Mouse (Mus musculus) thymus, adult 18-20 months (tissue): ENCODE data around the gene Ccdc92.

ENCODE experiments used
- DNase-seq, 2 experiments: peaks; one replicate each; pipeline ENCODE4 v3.0.0; 2022; ENCODE audit warnings: mixed read lengths in 2 of 2

Gene Ccdc92

GRCm38 (mm10) chr5:124862013-124862866 is at the start of gene Ccdc92, which contains the start of gene Zfp664:
TSS of gene Ccdc92 (minus strand) at chr5:124862424.
TSS of gene Zfp664 (plus strand) at chr5:124862691.
- peak; percentile 95 to 96 for DNase-seq

DNA sequence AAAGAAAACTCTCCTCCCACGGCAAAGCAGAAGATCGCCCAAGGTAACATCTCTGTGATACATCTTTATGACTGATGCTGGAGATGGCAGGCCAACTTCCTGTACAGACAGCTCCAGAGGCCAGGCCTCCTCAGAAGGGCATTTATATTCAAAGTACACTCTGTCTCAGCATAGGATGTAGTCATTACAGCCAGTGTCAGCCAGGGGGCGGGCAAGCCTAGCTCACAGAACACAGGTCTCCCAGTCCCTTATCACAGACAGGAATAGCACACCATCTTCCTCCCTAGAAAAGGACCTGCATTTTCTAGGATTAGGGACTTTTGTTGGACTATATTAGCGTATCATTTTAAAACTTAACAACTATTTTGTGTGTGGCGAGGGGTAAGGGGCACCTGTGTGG is 46.6 kb upstream of the Ccdc92 start:
- DNase-seq = peak; percentile 60 to 68

DNA sequence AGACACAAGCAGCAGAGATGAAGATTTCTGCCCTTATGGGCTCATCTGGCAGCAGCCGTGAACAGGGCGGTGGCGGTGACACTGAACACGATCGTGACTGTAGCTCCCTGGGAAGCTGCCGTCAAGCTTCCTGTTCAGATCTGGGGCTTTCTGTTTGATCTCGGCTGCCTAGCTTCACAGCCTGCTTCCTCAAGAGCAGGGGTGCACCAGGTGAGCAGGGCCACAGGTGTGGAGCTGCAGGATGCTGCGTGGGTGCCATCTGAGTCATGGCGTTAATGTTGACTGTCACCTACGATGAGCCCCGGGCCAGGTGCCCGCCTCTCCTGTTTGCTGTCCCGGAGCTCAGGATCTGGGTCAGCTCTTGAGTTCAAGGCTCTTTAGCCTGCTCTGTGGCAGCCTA is 44.7 kb upstream of the Ccdc92 start:
- DNase-seq = peak; percentile 58 to 73

GRCm38 (mm10) chr5:124903852-124904251 is 41.6 kb upstream of the Ccdc92 start:
- no peak for DNase-seq

GRCm38 (mm10) chr5:124902195-124902594 is 40.0 kb upstream of the Ccdc92 start:
- DNase-seq = no peak

DNA sequence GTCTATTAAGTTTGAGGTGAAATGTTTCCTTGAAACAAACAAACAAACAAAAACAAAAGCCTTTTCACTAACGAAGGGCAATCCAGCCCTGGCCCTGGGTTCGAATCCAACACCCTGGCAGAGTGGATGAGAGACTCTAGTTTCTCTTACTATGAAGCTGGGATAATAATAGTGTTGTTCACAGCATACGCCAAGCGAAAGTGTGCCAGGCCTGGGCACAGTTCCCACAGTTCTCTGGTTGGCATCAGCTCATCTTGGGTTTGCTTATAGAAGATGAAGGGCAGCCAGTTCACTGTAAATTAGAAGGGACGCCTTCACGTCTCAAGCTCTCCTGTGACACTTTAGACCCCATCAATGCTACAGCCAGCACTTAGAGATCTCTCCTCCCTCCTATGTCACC is 39.5 kb upstream of the Ccdc92 start:
- DNase-seq = no peak

- no peak for DNase-seq
These were observed 38.7 kb upstream of the Ccdc92 start for GRCm38 (mm10) chr5:124900738-124901490.

GRCm38 (mm10) chr5:124899945-124900631 is 37.9 kb upstream of the Ccdc92 start:
- peak; percentile 70 to 77 for DNase-seq

DNA sequence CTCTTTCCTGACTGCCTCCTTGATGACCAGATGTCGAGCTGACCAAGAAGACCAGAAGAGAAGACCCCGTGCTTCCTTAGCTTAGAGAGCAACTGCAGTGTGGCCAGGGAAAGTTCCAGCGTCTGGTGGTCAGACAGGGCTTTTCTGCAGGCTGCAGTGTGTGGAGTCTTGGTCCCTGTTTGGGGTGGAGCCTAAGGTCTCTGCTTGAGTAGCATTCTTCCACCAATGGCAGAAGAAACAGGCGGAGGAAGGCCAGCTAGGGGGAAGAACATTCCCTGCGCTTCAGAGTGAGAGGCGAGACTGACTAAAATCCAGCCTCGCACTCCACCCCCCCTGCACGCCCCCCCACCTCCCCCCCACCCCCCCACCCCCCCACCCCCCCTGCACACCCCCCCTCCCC is 33.9 kb upstream of the Ccdc92 start:
- DNase-seq = no peak

DNA sequence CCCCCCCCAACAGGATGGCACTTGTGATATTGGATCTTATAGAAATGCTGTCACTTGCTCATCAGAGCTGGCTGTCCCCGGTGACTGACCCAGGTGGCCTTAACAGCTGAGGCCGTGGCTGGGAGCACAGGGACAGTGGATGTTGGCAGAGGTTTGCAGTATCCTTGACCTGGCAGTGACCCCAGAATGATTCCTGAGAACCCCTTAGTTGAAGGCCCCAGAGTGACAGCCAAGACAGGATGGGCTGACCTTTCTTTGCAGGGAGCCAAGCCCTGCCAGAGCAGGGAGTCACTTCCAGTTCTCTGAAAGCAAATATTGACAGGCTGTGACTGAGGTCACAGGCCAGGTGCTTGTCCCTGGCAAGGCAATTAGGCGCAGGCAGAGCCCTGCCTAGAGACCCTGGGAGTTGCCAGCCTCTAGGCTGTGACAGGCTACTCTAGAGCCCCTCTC is 29.7 kb upstream of the Ccdc92 start:
- no peak for DNase-seq

DNA sequence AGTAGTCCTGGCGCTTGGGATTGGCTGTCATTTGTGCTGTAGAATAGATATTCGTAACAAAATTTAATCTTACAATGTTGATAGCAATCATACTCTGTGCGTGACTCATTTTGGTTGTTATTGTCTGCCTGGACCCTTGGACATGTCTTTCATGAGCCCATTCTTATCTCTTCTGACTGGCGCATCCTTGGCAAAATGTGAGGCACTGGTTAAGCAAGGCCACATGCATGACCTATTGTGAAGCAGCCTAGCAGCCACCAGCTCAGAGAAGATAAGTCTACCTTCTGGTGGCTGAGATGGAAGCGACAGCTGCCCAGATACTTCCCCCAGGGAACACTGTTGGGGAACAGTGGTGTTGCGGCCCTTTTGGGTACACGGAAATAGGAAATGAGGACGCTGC is 26.4 kb upstream of the Ccdc92 start:
- DNase-seq = no peak

DNA sequence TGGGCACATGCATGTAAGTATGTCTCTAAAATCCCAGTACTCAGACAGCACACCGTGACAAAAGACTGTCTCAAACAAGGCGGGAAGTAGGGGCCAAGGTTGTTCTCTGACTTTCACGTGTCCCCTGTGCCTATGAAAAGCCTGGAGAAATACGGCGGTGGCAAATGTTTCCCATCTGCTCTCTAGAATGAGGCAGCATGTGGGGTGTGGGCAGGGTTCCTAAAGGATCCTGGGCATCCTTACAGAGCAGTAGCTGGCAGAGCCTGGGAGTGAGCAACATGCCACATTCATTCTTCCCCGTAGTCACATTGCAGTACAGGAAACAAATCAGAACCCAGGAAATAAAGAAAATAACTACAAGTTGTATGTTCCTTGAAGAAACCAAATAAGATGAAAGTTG is 21.7 kb upstream of the Ccdc92 start:
- no peak for DNase-seq

GRCm38 (mm10) chr5:124879801-124880200 is 17.6 kb upstream of the Ccdc92 start:
- DNase-seq = no peak

DNA sequence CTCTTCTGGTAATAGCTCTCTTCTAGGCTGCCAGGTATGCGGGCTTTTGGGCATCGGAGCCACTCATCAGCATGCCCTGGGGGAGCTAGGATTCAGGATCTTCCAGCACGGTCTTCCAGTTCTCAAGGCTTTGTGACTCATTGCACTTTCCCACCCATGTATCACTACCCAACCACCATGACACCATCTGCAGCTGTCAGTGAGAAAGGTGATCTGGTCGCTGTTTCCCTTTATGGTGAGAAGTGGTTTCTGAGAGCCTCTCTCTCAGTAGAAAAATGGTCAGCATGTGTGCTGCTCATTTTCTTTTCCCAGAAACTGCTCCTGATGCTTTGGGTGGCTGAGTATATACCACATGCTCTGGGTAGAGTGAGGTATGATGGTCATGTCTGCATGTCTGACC is 17.0 kb upstream of the Ccdc92 start:
- DNase-seq = no peak

- no peak for DNase-seq
These were observed 11.8 kb upstream of the Ccdc92 start for GRCm38 (mm10) chr5:124873890-124874601.

DNA sequence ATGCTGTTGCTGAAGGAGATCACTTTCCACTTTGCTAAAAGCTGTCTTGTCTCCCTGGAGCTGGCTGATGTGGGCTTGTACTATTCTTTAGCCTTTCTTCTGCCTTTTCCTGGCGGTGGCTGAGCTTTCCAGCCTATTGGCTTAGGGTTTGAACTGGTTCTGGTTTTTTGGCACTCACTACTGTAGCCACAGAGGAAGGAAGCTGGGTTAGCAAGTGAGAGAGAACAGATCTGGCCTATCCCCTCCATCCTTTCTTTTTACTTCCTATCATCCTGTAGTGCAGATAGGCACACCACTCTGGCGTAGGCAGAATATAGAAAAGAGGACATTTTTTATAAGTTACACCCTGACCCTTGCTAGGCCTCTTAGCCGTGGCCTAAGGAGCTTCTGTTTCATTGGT is 10.9 kb upstream of the Ccdc92 start:
- DNase-seq = no peak

GRCm38 (mm10) chr5:124872033-124872432 is 9.8 kb upstream of the Ccdc92 start:
- DNase-seq = no peak

DNA sequence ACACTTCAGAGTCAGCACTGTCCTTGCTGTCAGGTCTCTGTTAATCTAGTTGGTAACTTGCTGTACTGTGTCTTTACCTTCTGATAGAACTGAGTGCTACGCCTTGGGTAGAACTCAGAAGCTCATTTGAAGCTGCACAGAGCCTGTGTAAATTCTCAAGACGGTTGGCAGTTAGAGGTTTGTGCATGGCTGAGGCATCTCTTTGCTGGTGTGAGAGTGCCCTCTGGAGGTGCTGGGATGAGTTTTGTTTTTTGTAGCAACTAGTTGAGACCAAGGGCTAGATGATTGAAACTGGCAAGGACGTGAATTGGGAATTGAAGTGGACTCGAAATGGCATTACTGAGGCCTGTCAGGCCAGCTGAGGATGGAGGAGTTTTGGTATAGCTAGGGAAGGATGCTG is 6.8 kb upstream of the Ccdc92 start:
- DNase-seq = peak; percentile 20 to 29

DNA sequence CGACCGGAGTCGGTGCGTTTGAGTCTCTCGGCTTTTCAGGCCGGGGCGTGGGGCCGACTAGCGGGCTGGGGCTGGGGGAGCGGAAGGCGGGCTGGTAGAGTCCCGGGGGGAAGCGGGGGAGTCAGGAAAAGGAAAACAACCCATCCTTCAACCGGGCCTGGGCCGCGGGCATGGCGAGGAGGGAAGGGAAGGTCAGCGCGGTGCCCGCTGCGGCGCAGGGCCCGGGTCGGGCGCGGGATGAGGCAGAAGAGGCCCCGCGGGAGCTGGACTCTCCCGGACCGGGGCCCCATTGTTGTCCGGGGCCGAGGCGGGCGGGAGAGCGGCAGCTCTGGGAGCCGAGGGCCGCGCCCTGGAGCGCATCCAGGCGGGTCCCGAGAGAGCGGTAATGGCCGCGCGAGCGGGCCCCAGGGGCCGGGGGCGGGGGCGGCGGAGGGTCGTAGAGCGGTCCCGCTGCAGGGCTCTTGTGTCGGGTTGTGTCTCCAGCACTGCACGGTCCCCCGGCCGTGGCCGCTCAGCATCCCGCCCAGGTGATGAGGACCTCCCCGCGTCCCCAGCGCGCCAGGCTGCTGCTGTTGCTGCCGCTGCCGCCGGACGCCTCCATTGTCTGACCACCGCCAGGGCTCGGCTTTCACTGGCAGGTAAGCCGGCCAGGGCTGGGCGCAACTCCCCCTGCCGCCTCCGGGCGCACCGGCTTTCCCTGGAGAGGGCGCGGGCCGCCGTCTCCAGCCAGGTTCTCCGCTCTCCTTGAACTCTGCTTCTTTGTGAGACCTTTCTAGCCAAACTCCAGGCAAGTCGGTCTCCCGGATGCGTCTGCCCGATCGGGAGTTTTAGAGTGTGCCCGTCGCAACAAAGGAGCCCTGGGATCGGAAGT is 882 bp upstream of the Ccdc92 start:
- DNase-seq = peak; percentile 25 to 36

GRCm38 (mm10) chr5:124861463-124861862 is 761 bp downstream of the Ccdc92 start:
- peak; percentile 30 to 41 for DNase-seq

DNA sequence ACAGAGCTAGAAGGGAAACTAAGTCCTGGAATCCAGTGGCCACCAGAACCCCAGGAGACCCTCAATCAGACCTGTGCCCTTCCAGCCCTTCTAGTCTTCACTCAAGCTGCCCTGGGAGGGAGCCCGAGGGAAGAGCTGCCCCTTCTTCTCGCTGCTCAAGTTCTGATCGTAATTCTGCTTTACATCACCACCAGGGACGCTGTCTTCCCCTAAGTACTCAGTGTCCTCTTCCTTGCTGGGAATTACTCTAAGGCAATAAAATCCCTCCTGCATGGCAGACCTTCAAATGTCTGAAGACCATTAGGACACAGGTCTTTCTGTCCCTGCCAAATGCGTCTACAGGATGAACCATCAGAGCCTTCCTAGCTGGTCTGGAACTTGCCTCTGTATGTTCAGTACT is 2.2 kb downstream of the Ccdc92 start:
- DNase-seq = no peak

- DNase-seq = no peak
These were observed 8.0 kb downstream of the Ccdc92 start for GRCm38 (mm10) chr5:124854202-124854601.
